Mouse (Mus musculus) heart, postnatal 0 days (tissue): ENCODE measurements around the gene Col8a1.
A peak's percentile ranks its signal among the peaks of the same experiment; 100 is the strongest.

ENCODE experiments used
- CTCF ChIP-seq: IDR thresholded peaks from 2 replicates; pipeline ENCODE4 v1.5.1; 2016; ENCODE audit warnings: antibody characterized with exemption, control low read depth, low read depth
- EP300 ChIP-seq: IDR thresholded peaks from 2 replicates; pipeline ENCODE4 v1.6.1; 2016; ENCODE audit warnings: antibody characterized with exemption, low read depth

DNA sequence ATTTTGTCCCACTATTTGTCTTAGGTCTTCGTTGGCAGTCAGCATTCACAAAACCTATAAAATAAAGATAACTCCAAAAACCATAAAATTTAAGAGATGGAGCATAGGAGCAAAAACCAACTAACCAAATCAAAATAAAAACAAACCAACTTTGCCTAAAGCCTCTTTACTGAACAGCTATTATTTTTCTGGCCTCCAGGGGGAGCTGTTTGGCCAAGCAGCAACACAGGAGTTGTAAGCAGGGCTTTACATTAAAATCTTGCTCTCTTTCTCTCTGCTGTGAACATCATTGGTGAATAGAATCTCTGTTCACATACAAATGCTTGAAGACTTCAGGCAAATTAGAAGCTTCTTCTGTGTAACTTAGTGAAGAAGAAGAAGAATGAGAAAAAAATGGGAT, 142.8 kb downstream of the Col8a1 start:
- TF ChIP-seq EP300 (no peak), CTCF (peak; percentile 74)
